Mouse (Mus musculus): ENCODE results near the gene Sorl1.

- no peak for TF ChIP-seq ZNF384 (IDR thresholded peaks at IDR 0.05; ENCODE audit: low read depth, low read length)
- no peak for TF ChIP-seq MAFK (IDR thresholded peaks at IDR 0.05; ENCODE audit: insufficient read depth, low read depth, low read length)
- no peak for TF ChIP-seq HCFC1 (IDR thresholded peaks at IDR 0.05; ENCODE audit: borderline replicate concordance, insufficient read depth, low read length)
Measured at GRCm38 (mm10) chr9:42173781-42174180, 49.7 kb upstream of the Sorl1 start.
